Mouse (Mus musculus): ENCODE measurements at regions not wholly inside any gene's neighbourhood (a gene's known extent, or its start where the extent isn't known, plus 50 kb on each side); places are given as distances from the start of the nearest gene placed in this dataset.

GRCm38 (mm10) chrX:19219301-19219700 lies 261.8 kb downstream of the Tex13c3 start:
- Histone ChIP-seq H3K4me3 (replicated peaks in 1 of 3; ENCODE audit: low read depth in 2 of 3, low read length in 2 of 3, poor library complexity in 1 of 3) (no peak overlapping the region), H3K36me3 (replicated peaks in 1 of 2; ENCODE audit: control insufficient read depth in 1 of 2, insufficient read depth in 1 of 2, low read length in 1 of 2) (no peaks in the 10 kb centered on the region), H3K4me2 (ENCODE audit: insufficient read depth, low read depth, poor library complexity, severe bottlenecking) (no peak overlapping the region), H3K27ac (ENCODE audit: insufficient read depth, low read depth) (no peak overlapping the region), H3K4me1 (ENCODE audit: control insufficient read depth in 1 of 2, insufficient read depth in 2 of 2) (no peaks in the 10 kb centered on the region), H3K9ac (ENCODE audit: insufficient read depth, low read depth) (no peak overlapping the region), H3K27me3 (replicated peaks) (no peaks in the 10 kb centered on the region), H3K79me2 (replicated peaks; ENCODE audit: control insufficient read depth, extremely low read depth, insufficient read depth, poor library complexity, severe bottlenecking) (no peaks in the 10 kb centered on the region), H3K9me3 (replicated peaks; ENCODE audit: low read length) (no peaks in the 10 kb centered on the region)
- dilution Hi-C loops (cut with MboI; ENCODE audit: extremely low pct_ligation_motif_present, extremely low pct_unique_long_range_greater_than_20kb, low sequenced_read_pairs), result no loop called here
- no peak for TF ChIP-seq HCFC1 (IDR thresholded peaks at IDR 0.05; ENCODE audit: low read depth, low read length)
- no peak for TF ChIP-seq ZKSCAN1 (IDR thresholded peaks at IDR 0.05; ENCODE audit: borderline replicate concordance, low read depth, low read length)
- TF ChIP-seq JUN (IDR thresholded peaks at IDR 0.05; ENCODE audit: insufficient read depth, low read depth, low read length), result no peak
- no peak for TF ChIP-seq KAT2A (IDR thresholded peaks at IDR 0.05; ENCODE audit: insufficient replicate concordance, low read length)
- TF ChIP-seq ZNF384 (IDR thresholded peaks at IDR 0.05; ENCODE audit: low read depth, low read length), result no peak
- no peak for TF ChIP-seq ZC3H11A (IDR thresholded peaks at IDR 0.05; ENCODE audit: low read depth, low read length)
- no peak for TF ChIP-seq SIN3A (IDR thresholded peaks at IDR 0.05; ENCODE audit: low read length)
- no peak for TF ChIP-seq JUND (conservative IDR thresholded peaks at IDR 0.05; ENCODE audit: low read depth, low read length)
- TF ChIP-seq MAFK (IDR thresholded peaks at IDR 0.05; ENCODE audit: insufficient replicate concordance, low read length), result no peak
- TF ChIP-seq PAX5 (IDR thresholded peaks at IDR 0.05; ENCODE audit: low read length), result no peak
- TF ChIP-seq USF2 (conservative IDR thresholded peaks at IDR 0.05; ENCODE audit: low read depth, low read length), result no peak
- no peak for TF ChIP-seq EP300 (IDR thresholded peaks at IDR 0.05; ENCODE audit: low read length)
- TF ChIP-seq ZMIZ1 (IDR thresholded peaks at IDR 0.05; ENCODE audit: low read depth, low read length), result no peak
- TF ChIP-seq POLR2A (IDR thresholded peaks at IDR 0.05; ENCODE audit: low read depth, low read length), result no peak
- TF ChIP-seq BHLHE40 (IDR thresholded peaks at IDR 0.05; ENCODE audit: low read depth, low read length), result no peak
- DNase-seq (ENCODE audit: extremely low read depth), result no peak
- in situ Hi-C loops (cut with MboI; ENCODE audit: low pct_ligation_motif_present, low pct_unique_long_range_greater_than_20kb, low sequenced_read_pairs), result no loop called here

- H3K4me2 ChIP-seq (ENCODE audit: insufficient read depth, low read depth, poor library complexity, severe bottlenecking), result no peak overlapping the region
- H3K9ac ChIP-seq (ENCODE audit: insufficient read depth, low read depth), result no peak overlapping the region
- no peaks in the 10 kb centered on the region for H3K4me1 ChIP-seq (ENCODE audit: control insufficient read depth in 1 of 2, insufficient read depth in 2 of 2)
- dilution Hi-C loops (cut with MboI; ENCODE audit: extremely low pct_ligation_motif_present, extremely low pct_unique_long_range_greater_than_20kb, low sequenced_read_pairs), result no loop called here
- H3K27ac ChIP-seq (ENCODE audit: insufficient read depth, low read depth), result no peak overlapping the region
- no peaks in the 10 kb centered on the region for H3K9me3 ChIP-seq (replicated peaks; ENCODE audit: low read length)
- DNase-seq (ENCODE audit: extremely low read depth), result peak; percentile 4
- no peaks in the 10 kb centered on the region for H3K79me2 ChIP-seq (replicated peaks; ENCODE audit: control insufficient read depth, extremely low read depth, insufficient read depth, poor library complexity, severe bottlenecking)
- no peaks in the 10 kb centered on the region for H3K36me3 ChIP-seq (replicated peaks in 1 of 2; ENCODE audit: control insufficient read depth in 1 of 2, insufficient read depth in 1 of 2, low read length in 1 of 2)
- in situ Hi-C loops (cut with MboI; ENCODE audit: low pct_ligation_motif_present, low pct_unique_long_range_greater_than_20kb, low sequenced_read_pairs), result no loop called here
- no peaks in the 10 kb centered on the region for H3K27me3 ChIP-seq (replicated peaks)
- no peak overlapping the region for H3K4me3 ChIP-seq (replicated peaks in 1 of 3; ENCODE audit: low read depth in 2 of 3, low read length in 2 of 3, poor library complexity in 1 of 3)
- no peak for TF ChIP-seq IRF4 (IDR thresholded peaks at IDR 0.05; ENCODE audit: low read depth, low read length)
- no peak for TF ChIP-seq SIN3A (IDR thresholded peaks at IDR 0.05; ENCODE audit: low read length)
- TF ChIP-seq ZC3H11A (IDR thresholded peaks at IDR 0.05; ENCODE audit: low read depth, low read length), result no peak
- no peak for TF ChIP-seq JUND (conservative IDR thresholded peaks at IDR 0.05; ENCODE audit: low read depth, low read length)
- TF ChIP-seq CHD1 (IDR thresholded peaks at IDR 0.05; ENCODE audit: low read depth, low read length), result no peak
- TF ChIP-seq PAX5 (IDR thresholded peaks at IDR 0.05; ENCODE audit: low read length), result no peak
- no peak for TF ChIP-seq E2F4 (IDR thresholded peaks at IDR 0.05; ENCODE audit: insufficient replicate concordance, low read depth, low read length)
- peak; percentile 48 for TF ChIP-seq SMC3 (IDR thresholded peaks at IDR 0.05; ENCODE audit: low read depth, low read length)
- TF ChIP-seq EP300 (IDR thresholded peaks at IDR 0.05; ENCODE audit: low read length), result no peak
- TF ChIP-seq USF1 (IDR thresholded peaks at IDR 0.05; ENCODE audit: low read depth, low read length), result no peak
- peak; percentile 63 for TF ChIP-seq RAD21 (IDR thresholded peaks at IDR 0.05; ENCODE audit: low read depth, low read length)
- no peak for TF ChIP-seq RCOR1 (conservative IDR thresholded peaks at IDR 0.05; ENCODE audit: low read depth, low read length)
- no peak for TF ChIP-seq HCFC1 (IDR thresholded peaks at IDR 0.05; ENCODE audit: low read depth, low read length)
- TF ChIP-seq CTCF (conservative IDR thresholded peaks at IDR 0.05 in 1 of 2, IDR thresholded peaks at IDR 0.05 in 1 of 2; ENCODE audit: low read depth in 2 of 2, low read length in 2 of 2), result peak in 1 of 2 experiments; percentile 46; a peak in 2 of 4 replicates
- no peak for TF ChIP-seq UBTF (IDR thresholded peaks at IDR 0.05; ENCODE audit: low read depth, low read length)
- TF ChIP-seq POLR2AphosphoS2 (IDR thresholded peaks at IDR 0.05; ENCODE audit: low read depth, low read length), result no peak
- TF ChIP-seq MYC (IDR thresholded peaks at IDR 0.05; ENCODE audit: low read depth, low read length), result no peak
- TF ChIP-seq MXI1 (IDR thresholded peaks at IDR 0.05; ENCODE audit: low read depth, low read length), result no peak
- TF ChIP-seq BHLHE40 (IDR thresholded peaks at IDR 0.05; ENCODE audit: low read depth, low read length), result no peak
- no peak for TF ChIP-seq ZMIZ1 (IDR thresholded peaks at IDR 0.05; ENCODE audit: low read depth, low read length)
- no peak for TF ChIP-seq KAT2A (IDR thresholded peaks at IDR 0.05; ENCODE audit: insufficient replicate concordance, low read length)
- TF ChIP-seq USF2 (conservative IDR thresholded peaks at IDR 0.05; ENCODE audit: low read depth, low read length), result no peak
- no peak for TF ChIP-seq TBP (conservative IDR thresholded peaks at IDR 0.05; ENCODE audit: low read depth, low read length)
Observed at GRCm38 (mm10) chrX:19206420-19206819, 274.7 kb downstream of the Tex13c3 start.
